Mouse (Mus musculus) embryonic facial prominence, embryonic 11.5 days (tissue): ENCODE results near the gene Smurf2. TPM values are rescaled to one million over a fixed set of nuclear protein-coding genes. Genes with fewer than 3 reads are reported as not detected.

Experiments
- ATAC-seq: fragments of 200-750 bp; cut with Nextera tagmentation; replicated peaks from 2 replicates; pipeline ENCODE4 v1.8.0; 2017; ENCODE audit warnings: low read depth; ENCODE audit not compliant: insufficient number of reproducible peaks, low FRiP score, low TSS enrichment
- DNase-seq: peaks from one replicate; pipeline ENCODE4 v3.0.0-alpha.2; 2015; ENCODE audit warnings: low spot score
- H3K27ac ChIP-seq: fragments of 300-500 bp; sonication (generic); replicated peaks from 2 replicates; pipeline ENCODE4 v1.5.1; 2014; ENCODE audit warnings: mild to moderate bottlenecking, low read depth, low read length, control low read depth
- H3K27me3 ChIP-seq: fragments of 300-500 bp; sonication (generic); 2 replicates; pipeline ENCODE4 v1.6.1; 2014; ENCODE audit warnings: mild to moderate bottlenecking, low read length, moderate library complexity, mixed read lengths; ENCODE audit not compliant: control insufficient read depth, insufficient read depth
- H3K36me3 ChIP-seq: fragments of 300-500 bp; sonication (generic); replicated peaks from 2 replicates; pipeline ENCODE4 v1.6.1; 2014; ENCODE audit warnings: low read depth, mild to moderate bottlenecking, low read length, moderate library complexity, mixed read lengths; ENCODE audit not compliant: control insufficient read depth, insufficient read depth
- H3K4me1 ChIP-seq: fragments of 300-500 bp; sonication (generic); 2 replicates; pipeline ENCODE4 v1.6.1; 2014; ENCODE audit warnings: low read length, mixed read lengths; ENCODE audit not compliant: control insufficient read depth, insufficient read depth
- H3K4me2 ChIP-seq: fragments of 300-500 bp; sonication (generic); 2 replicates; pipeline ENCODE4 v1.6.1; 2014; ENCODE audit warnings: low read depth, mild to moderate bottlenecking, control low read depth, low read length, moderate library complexity
- H3K4me3 ChIP-seq: fragments of 300-500 bp; sonication (generic); 2 replicates; pipeline ENCODE4 v1.5.1; 2014; ENCODE audit warnings: low read depth, low read length, control low read depth
- H3K9ac ChIP-seq: fragments of 300-500 bp; sonication (generic); replicated peaks from 2 replicates; pipeline ENCODE4 v1.6.1; 2014; ENCODE audit warnings: mild to moderate bottlenecking, control low read depth, low read length
- H3K9me3 ChIP-seq: fragments of 300-500 bp; sonication (generic); replicated peaks from 2 replicates; pipeline ENCODE4 v1.6.1; 2016; ENCODE audit warnings: mild to moderate bottlenecking, low read length, inconsistent platforms, mixed read lengths; ENCODE audit not compliant: control insufficient read depth
- WGBS: fragments of 180-500 bp; shearing (Covaris S2); extraction: QIAGEN DNeasy Blood & Tissue Kit; methylation state at CpG from one replicate; pipeline ENCODE4 v1.1.7; 2014; 5-methylcytosine and 5-hydroxymethylcytosine counted together
- polyA plus RNA-seq: library from polyadenylated mRNA; unstranded; fragments of >200 nt; fragmentation: Nextera tagmentation; extraction: Ambion mirVana; gene quantifications from 2 replicates; pipeline ENCODE4 v1.2.1, GENCODE M21; 2014

Gene Smurf2
- polyA plus RNA-seq, result 19.8 and 20.4 TPM in 2 replicates

DNA sequence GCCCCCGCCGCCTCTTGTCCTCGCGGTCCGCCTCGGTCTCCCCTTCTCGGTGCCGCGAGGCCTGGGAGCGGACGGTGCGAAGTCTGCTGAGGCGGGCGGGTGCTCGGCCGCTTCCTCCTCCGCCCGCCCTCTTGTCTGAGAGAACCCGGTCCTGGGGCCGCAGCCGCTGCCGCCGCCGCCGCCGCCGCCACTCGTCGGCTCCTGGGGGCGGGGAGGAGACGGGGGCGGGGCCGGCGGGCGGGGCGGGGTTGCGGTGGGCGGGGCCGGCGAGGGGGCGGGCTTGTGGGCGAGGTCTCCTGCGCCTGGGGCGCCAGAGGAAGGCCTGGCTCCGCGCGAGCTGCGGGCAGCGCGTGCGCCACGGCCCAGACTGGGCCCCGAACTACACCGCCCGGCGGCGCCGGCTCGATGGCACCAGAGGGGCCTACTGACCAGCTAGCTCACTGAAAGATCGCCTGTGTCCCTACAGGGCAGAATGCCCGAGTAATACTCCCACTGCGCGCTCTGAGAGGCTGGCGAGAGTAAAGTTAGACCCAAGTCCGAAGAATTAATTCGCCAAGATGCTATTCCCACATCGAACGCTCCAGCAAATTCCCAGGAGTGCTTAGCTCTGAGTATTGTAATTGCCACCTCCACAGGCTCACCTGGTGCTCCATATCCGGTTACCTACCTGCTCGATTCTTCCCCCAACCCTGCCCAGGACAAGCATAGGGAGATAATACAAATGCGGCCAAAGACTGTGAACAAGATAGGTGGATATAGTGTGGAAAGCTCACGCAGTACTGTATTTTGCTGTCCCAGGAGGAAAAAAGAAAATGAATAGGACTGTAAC is at the start of gene Smurf2:
Gene Smurf2, minus strand, starts transcription at position 165 of the 829 bp plus-strand sequence.
- H3K4me1 ChIP-seq, result no peaks in the 10 kb centered on the region
- no peaks in the 10 kb centered on the region for H3K36me3 ChIP-seq
- peak within 1 kb of the TSS; percentile 80 for H3K4me2 ChIP-seq
- no peaks in the 10 kb centered on the region for H3K9me3 ChIP-seq
- peak within 1 kb of the TSS; percentile 95 for H3K9ac ChIP-seq
- H3K27me3 ChIP-seq, result no peaks in the 10 kb centered on the region
- H3K4me3 ChIP-seq, result peak within 1 kb of the TSS; percentile 70
- peak; percentile 96 for ATAC-seq
- DNase-seq, result peak; percentile 89
- peak within 1 kb of the TSS; percentile 88 for H3K27ac ChIP-seq
- 2% methylated on average over 57 of the region's 72 CpGs for WGBS

DNA sequence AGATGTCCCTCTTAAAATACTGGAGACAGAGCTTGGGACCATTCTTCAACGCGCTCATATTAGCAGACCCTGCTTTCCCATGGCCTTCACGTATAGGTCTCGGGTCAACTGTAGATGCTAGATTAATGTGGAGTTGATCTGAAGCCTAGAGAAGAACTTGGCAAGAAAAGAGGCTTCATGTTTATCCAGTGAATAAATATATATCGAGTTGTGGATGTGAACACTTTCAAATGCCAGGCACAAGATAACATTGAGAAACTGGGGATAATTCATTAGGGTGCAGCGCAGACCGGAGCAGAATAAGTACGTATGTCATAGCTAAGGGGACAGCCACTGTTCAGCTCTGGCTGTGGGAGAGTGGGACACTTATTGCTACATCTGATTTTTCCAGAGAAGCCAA is 49.3 kb upstream of the Smurf2 start:
- H3K9ac ChIP-seq, result no peak overlapping the region
- no peaks in the 10 kb centered on the region for H3K27me3 ChIP-seq
- no peak overlapping the region for H3K4me2 ChIP-seq
- no peaks in the 10 kb centered on the region for H3K36me3 ChIP-seq
- DNase-seq (no peak), ATAC-seq (no peak)
- H3K27ac ChIP-seq, result no peak overlapping the region
- no peaks in the 10 kb centered on the region for H3K4me1 ChIP-seq
- no peaks in the 10 kb centered on the region for H3K9me3 ChIP-seq
- WGBS, result 95% methylated on average over 8 of the region's 8 CpGs
- H3K4me3 ChIP-seq, result no peak overlapping the region

DNA sequence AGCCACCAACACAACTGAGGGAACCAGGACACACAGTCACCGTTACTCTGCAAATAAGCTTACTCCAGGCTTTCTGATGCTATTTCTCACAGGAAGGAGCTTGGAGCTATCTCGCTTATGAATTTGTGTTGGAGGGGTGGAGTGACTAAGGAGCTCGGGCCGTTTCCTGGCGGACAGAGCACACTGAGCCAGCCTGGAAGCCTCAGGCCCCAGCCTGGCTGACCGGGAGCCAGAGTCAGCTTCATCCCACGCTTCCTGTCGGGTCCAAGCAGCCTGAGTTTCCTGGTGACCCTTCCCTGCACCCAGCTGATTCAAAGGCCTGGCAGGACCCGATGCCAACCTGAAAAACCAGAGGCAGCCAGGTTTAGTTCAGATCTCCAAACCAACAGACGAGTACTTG is 47.1 kb upstream of the Smurf2 start:
- H3K36me3 ChIP-seq, result no peaks in the 10 kb centered on the region
- H3K27me3 ChIP-seq, result no peaks in the 10 kb centered on the region
- H3K9ac ChIP-seq, result no peak overlapping the region
- H3K27ac ChIP-seq, result no peak overlapping the region
- no peak overlapping the region for H3K4me2 ChIP-seq
- H3K4me1 ChIP-seq, result no peaks in the 10 kb centered on the region
- H3K4me3 ChIP-seq, result no peak overlapping the region
- no peaks in the 10 kb centered on the region for H3K9me3 ChIP-seq
- WGBS, result 56% methylated on average over 10 of the region's 10 CpGs
- DNase-seq (no peak), ATAC-seq (no peak)

DNA sequence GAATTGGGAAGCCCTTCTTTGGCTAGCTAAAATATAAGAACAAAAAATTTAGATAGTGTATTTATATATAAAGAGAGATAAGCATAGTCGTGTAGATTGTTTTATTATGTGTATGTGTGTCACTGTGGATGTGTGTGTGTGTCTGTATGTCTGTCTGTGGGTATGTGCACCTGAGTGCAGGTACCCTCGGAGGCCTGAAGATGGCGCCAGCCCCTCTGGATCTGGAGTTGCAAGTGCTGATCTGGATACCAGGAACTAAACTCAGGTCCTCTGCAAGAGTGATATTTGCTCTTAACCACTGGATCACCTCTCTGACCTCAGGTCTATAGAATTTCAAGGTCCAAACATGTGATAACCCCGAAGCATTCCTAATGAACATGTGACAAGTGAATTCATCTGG is 45.4 kb upstream of the Smurf2 start:
- WGBS, result 90% methylated on average over 4 of the region's 4 CpGs
- Histone ChIP-seq H3K27ac (no peak overlapping the region), H3K36me3 (no peaks in the 10 kb centered on the region), H3K4me3 (no peak overlapping the region), H3K27me3 (no peaks in the 10 kb centered on the region), H3K4me2 (no peak overlapping the region), H3K4me1 (no peaks in the 10 kb centered on the region), H3K9ac (no peak overlapping the region), H3K9me3 (no peaks in the 10 kb centered on the region)
- no peak for ATAC-seq
- no peak for DNase-seq

DNA sequence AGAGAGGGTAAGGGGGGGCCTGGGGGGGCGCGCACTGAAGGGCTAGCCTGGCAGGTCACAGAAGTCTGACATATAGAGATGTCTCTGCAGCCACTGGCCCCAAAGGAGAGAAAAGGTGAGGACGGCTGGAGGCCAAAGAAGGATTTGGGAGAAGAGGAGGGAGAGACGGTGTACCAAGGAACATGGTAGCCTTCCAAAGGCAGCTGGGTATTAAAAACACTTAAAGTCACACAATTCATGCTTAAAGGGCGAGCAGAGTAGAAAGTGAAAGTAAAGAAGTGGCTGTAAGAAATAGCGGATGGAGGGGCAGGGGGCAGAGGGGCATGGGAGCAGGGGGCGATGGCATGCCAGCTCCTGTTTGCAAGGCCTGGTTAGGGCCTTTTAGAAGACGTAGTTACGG is 41.8 kb upstream of the Smurf2 start:
- Histone ChIP-seq H3K27me3 (no peaks in the 10 kb centered on the region), H3K36me3 (no peaks in the 10 kb centered on the region), H3K4me3 (no peak overlapping the region), H3K4me2 (no peak overlapping the region), H3K27ac (no peak overlapping the region), H3K4me1 (no peaks in the 10 kb centered on the region), H3K9ac (no peak overlapping the region), H3K9me3 (no peaks in the 10 kb centered on the region)
- ATAC-seq (no peak), DNase-seq (no peak)
- WGBS, result 82% methylated on average over 9 of the region's 9 CpGs

DNA sequence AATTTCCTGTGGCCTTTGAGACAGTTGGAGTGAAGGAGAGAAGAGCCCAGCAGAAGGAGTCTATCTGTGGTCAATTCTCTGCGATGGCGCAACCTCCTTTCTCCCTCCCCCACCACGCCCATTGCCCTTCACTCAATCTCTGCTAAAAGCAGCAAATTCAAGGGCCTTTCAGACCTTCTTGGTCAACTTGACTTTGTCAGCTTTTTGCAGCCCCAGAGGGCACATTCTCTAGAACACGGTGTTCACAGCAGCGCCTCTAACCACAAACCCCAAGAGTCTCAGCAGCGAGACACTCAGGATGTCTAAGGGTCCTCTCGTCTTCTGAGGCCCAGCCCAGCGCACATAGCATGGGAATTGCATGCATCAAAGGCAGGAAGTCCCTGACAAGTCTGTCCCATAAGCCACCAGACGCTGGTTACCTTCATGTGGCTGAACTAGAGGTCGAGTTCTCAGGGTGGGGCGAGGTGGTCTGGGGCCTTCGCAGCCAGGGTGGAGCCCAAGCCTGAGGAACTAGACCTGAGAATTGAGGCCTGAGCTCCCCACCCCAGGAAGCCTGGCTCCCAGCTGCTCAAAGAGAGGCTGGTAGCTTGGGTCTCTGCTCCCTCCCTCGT is 41.1 kb upstream of the Smurf2 start:
- WGBS, result 67% methylated on average over 13 of the region's 13 CpGs

DNA sequence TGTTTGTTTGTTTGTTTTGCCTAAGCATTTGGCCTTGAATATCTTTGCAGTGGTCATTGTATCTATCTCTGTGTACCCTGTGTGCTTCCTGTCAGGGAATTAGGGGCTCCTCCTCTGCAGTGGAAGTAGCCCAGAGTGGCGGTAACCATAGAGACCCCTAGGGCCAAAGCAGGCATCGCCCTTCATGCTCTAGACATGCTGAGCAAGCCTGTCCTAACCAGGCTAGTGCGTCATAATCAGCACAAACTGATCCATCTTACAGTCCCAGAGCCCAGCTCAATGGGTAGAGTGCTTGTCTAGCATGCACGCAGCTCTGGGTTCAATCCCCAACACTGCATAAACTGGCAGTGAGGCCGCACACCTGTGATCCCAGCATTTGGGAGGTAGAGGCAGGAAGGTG is 38.6 kb upstream of the Smurf2 start:
- Histone ChIP-seq H3K4me3 (no peak overlapping the region), H3K27ac (no peak overlapping the region), H3K4me2 (no peak overlapping the region), H3K27me3 (no peaks in the 10 kb centered on the region), H3K9ac (no peak overlapping the region), H3K4me1 (no peaks in the 10 kb centered on the region), H3K9me3 (no peaks in the 10 kb centered on the region), H3K36me3 (no peaks in the 10 kb centered on the region)
- ATAC-seq (no peak), DNase-seq (no peak)
- 82% methylated on average over 5 of the region's 5 CpGs for WGBS

More for the DNA sequence above, 41.1 kb upstream of the Smurf2 start:
- Histone ChIP-seq H3K9ac (no peak overlapping the region), H3K4me2 (no peak overlapping the region), H3K9me3 (no peaks in the 10 kb centered on the region), H3K4me1 (no peaks in the 10 kb centered on the region), H3K36me3 (no peaks in the 10 kb centered on the region), H3K27me3 (no peaks in the 10 kb centered on the region), H3K27ac (no peak overlapping the region), H3K4me3 (no peak overlapping the region)
- ATAC-seq (no peak), DNase-seq (no peak)

DNA sequence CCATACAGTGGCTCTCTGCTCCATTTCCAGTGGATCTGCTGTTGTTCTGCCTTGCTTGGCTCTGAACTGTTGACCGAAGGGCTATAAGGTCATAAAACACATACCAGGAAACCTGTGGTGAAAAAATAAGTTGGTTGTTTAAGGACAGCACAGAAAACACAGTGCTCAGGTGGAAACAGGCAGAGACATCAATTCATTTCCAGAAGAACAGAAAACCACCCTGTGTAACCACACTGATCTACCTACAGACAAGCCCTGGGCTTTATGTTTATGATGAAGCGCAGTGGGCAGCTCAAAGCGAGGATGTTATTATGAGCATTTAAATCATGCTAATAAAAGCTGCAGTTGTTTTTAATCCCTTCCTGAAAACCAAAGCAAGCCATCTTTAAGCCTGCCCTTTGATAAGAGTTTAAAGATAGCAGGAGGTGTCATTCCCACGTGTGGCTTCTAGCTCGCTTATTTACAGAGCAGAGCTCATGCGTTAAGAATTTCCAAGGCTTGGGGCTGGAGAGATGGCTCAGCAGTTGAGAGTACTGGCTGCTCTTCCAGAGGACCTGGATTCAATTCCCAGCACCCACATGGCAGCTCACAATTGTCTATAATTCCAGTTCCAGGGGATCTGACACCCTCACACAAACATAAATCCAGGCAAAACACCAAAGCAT is 38.0 kb upstream of the Smurf2 start:
- Histone ChIP-seq H3K4me3 (no peak overlapping the region), H3K9ac (no peak overlapping the region), H3K36me3 (no peaks in the 10 kb centered on the region), H3K27ac (no peak overlapping the region), H3K27me3 (no peaks in the 10 kb centered on the region), H3K9me3 (no peaks in the 10 kb centered on the region), H3K4me2 (no peak overlapping the region), H3K4me1 (no peaks in the 10 kb centered on the region)
- DNase-seq, result no peak
- ATAC-seq, result no peak
- 84% methylated on average over 6 of the region's 6 CpGs for WGBS
